Mouse (Mus musculus) CH12.LX (cell line): Measurements from ENCODE around the gene Slc16a12. TPM values are rescaled to one million over a fixed set of nuclear protein-coding genes. Genes with fewer than 3 reads are reported as not detected.
"Not testable (repeated sequence)": the region's sequence is repeated elsewhere in the genome, so short reads cannot be mapped to it uniquely, and the experiment has no call there.

Experiments used
- DNase-seq: peaks from one replicate; pipeline ENCODE4 v3.0.0-alpha.2; 2013; ENCODE audit errors: extremely low read depth
- H3K27ac ChIP-seq: 2 replicates; pipeline ENCODE4 v1.5.1; 2012; ENCODE audit warnings: low read depth, mild to moderate bottlenecking, control low read depth, moderate library complexity; ENCODE audit not compliant: insufficient read depth
- H3K27me3 ChIP-seq: replicated peaks from 2 replicates; pipeline ENCODE3; 2012; ENCODE audit warnings: inconsistent platforms
- H3K36me3 ChIP-seq, 2 experiments: replicated peaks in 1 of 2; 2 replicates each; pipeline versions ENCODE3 to v1.6.1; 2012; ENCODE audit warnings: inconsistent platforms in 1 of 2, low read length in 1 of 2, mild to moderate bottlenecking in 1 of 2, mixed read lengths in 1 of 2, moderate library complexity in 1 of 2; ENCODE audit not compliant: control insufficient read depth in 1 of 2, insufficient read depth in 1 of 2
- H3K4me1 ChIP-seq, 2 experiments: 2 replicates each; pipeline ENCODE4 v1.6.1; 2012; ENCODE audit warnings: inconsistent platforms in 1 of 2, moderate library complexity in 1 of 2; ENCODE audit not compliant: insufficient read depth in 2 of 2, control insufficient read depth in 1 of 2
- H3K4me2 ChIP-seq: 2 replicates; pipeline ENCODE4 v1.6.1; 2012; ENCODE audit warnings: low read depth, mild to moderate bottlenecking, control low read depth; ENCODE audit not compliant: poor library complexity, insufficient read depth, severe bottlenecking
- H3K4me3 ChIP-seq, 3 experiments: fragments of 150-350 bp in 1 of 3; sonication (generic) in 1 of 3; replicated peaks in 1 of 3; 2 replicates each; pipeline versions ENCODE3 to v1.5.1; 2011 to 2012; ENCODE audit warnings: low read depth in 2 of 3, low read length in 2 of 3, mild to moderate bottlenecking in 2 of 3, moderate library complexity in 2 of 3, control low read depth in 1 of 3, improper control_type of control experiment in 1 of 3, inconsistent platforms in 1 of 3, mixed read lengths in 1 of 3; ENCODE audit not compliant: poor library complexity in 1 of 3
- H3K79me2 ChIP-seq: replicated peaks from 2 replicates; pipeline ENCODE4 v1.6.1; 2012; ENCODE audit warnings: mild to moderate bottlenecking, moderate library complexity; ENCODE audit not compliant: control insufficient read depth, poor library complexity, insufficient read depth, severe bottlenecking; ENCODE audit errors: extremely low read depth
- H3K9ac ChIP-seq: 2 replicates; pipeline ENCODE4 v1.6.1; 2012; ENCODE audit warnings: low read depth, mild to moderate bottlenecking, control low read depth, moderate library complexity; ENCODE audit not compliant: insufficient read depth
- H3K9me3 ChIP-seq: replicated peaks from 2 replicates; pipeline ENCODE3; 2012; ENCODE audit warnings: low read length, inconsistent platforms, mixed read lengths
- CHD2 ChIP-seq: IDR thresholded peaks from 2 replicates; pipeline ENCODE4 v1.6.1; 2011; ENCODE audit warnings: low read length, improper control_type of control experiment
- CTCF ChIP-seq, 2 experiments: IDR thresholded peaks in 1 of 2; conservative IDR thresholded peaks in 1 of 2; 2 replicates each; pipeline ENCODE4 v1.5.1; 2011 to 2012; ENCODE audit warnings: low read depth in 2 of 2, low read length in 2 of 2, improper control_type of control experiment in 1 of 2, inconsistent platforms in 1 of 2, mild to moderate bottlenecking in 1 of 2, moderate library complexity in 1 of 2
- E2F4 ChIP-seq: IDR thresholded peaks from 2 replicates; pipeline ENCODE4 v1.6.1; 2011; ENCODE audit warnings: low read depth, low read length, improper control_type of control experiment; ENCODE audit not compliant: insufficient replicate concordance
- EP300 ChIP-seq: IDR thresholded peaks from 2 replicates; pipeline ENCODE4 v1.6.1; 2011; ENCODE audit warnings: low read length, improper control_type of control experiment
- HCFC1 ChIP-seq: IDR thresholded peaks from 2 replicates; pipeline ENCODE4 v1.6.1; 2012; ENCODE audit warnings: low read depth, mild to moderate bottlenecking, inconsistent platforms, low read length, improper control_type of control experiment
- JUND ChIP-seq: conservative IDR thresholded peaks from 2 replicates; pipeline ENCODE4 v1.6.1; 2011; ENCODE audit warnings: low read depth, low read length, improper control_type of control experiment
- MEF2A ChIP-seq: IDR thresholded peaks from 2 replicates; pipeline ENCODE4 v1.6.1; 2014; ENCODE audit warnings: low read depth, mild to moderate bottlenecking, inconsistent platforms, low read length, improper control_type of control experiment, borderline replicate concordance
- MXI1 ChIP-seq: IDR thresholded peaks from 2 replicates; pipeline ENCODE4 v1.6.1; 2011; ENCODE audit warnings: mild to moderate bottlenecking, low read depth, low read length, improper control_type of control experiment
- PAX5 ChIP-seq: IDR thresholded peaks from 2 replicates; pipeline ENCODE4 v1.6.1; 2012; ENCODE audit warnings: low read length, inconsistent platforms, mixed read lengths
- RAD21 ChIP-seq: IDR thresholded peaks from 2 replicates; pipeline ENCODE4 v1.6.1; 2011; ENCODE audit warnings: low read depth, mild to moderate bottlenecking, low read length, improper control_type of control experiment, moderate library complexity
- RCOR1 ChIP-seq: conservative IDR thresholded peaks from 2 replicates; pipeline ENCODE4 v1.6.1; 2012; ENCODE audit warnings: low read depth, mild to moderate bottlenecking, inconsistent platforms, low read length, improper control_type of control experiment
- SIN3A ChIP-seq: IDR thresholded peaks from 2 replicates; pipeline ENCODE4 v1.6.1; 2012; ENCODE audit warnings: low read length, improper control_type of control experiment, inconsistent platforms
- SMC3 ChIP-seq: IDR thresholded peaks from 2 replicates; pipeline ENCODE4 v1.6.1; 2011; ENCODE audit warnings: low read depth, low read length, improper control_type of control experiment
- TBP ChIP-seq: conservative IDR thresholded peaks from 2 replicates; pipeline ENCODE4 v1.6.1; 2011; ENCODE audit warnings: low read depth, low read length, improper control_type of control experiment
- TCF12 ChIP-seq: IDR thresholded peaks from 2 replicates; pipeline ENCODE4 v1.6.1; 2014; ENCODE audit warnings: low read depth, mild to moderate bottlenecking, inconsistent platforms, low read length, improper control_type of control experiment
- UBTF ChIP-seq: IDR thresholded peaks from 2 replicates; pipeline ENCODE4 v1.6.1; 2012; ENCODE audit warnings: low read depth, mild to moderate bottlenecking, inconsistent platforms, low read length, improper control_type of control experiment, moderate library complexity
- USF1 ChIP-seq: IDR thresholded peaks from 2 replicates; pipeline ENCODE4 v1.6.1; 2014; ENCODE audit warnings: low read depth, mild to moderate bottlenecking, inconsistent platforms, low read length, improper control_type of control experiment
- ZKSCAN1 ChIP-seq: IDR thresholded peaks from 2 replicates; pipeline ENCODE4 v1.6.1; 2012; ENCODE audit warnings: low read depth, inconsistent platforms, low read length, improper control_type of control experiment, borderline replicate concordance
- ZMIZ1 ChIP-seq: IDR thresholded peaks from 2 replicates; pipeline ENCODE4 v1.6.1; 2012; ENCODE audit warnings: low read depth, mild to moderate bottlenecking, inconsistent platforms, low read length, improper control_type of control experiment
- dilution Hi-C: fragments of 300-500 bp; cut with MboI; formaldehyde crosslinking; loops from 2 replicates; pipeline ENCODE4 v1.14.3; 2020; ENCODE audit warnings: low sequenced_read_pairs; ENCODE audit not compliant: extremely low pct_unique_long_range_greater_than_20kb, extremely low pct_ligation_motif_present
- in situ Hi-C: fragments of 300-500 bp; cut with MboI; formaldehyde crosslinking; loops from 3 replicates; pipeline ENCODE4 v1.14.3; 2019; ENCODE audit warnings: low sequenced_read_pairs, low pct_ligation_motif_present, low pct_unique_long_range_greater_than_20kb, mixed read lengths
- polyA plus RNA-seq: library from polyadenylated mRNA; unstranded; fragments of >175 nt; gene quantifications from 2 replicates; pipeline ENCODE4 v1.2.1, GENCODE M21; 2012; ENCODE audit warnings: low read depth; ENCODE audit not compliant: insufficient read length
- total RNA-seq, 2 experiments: library from RNA; depleted of rRNA; stranded (reverse); fragments of 300-350 nt in 1 of 2; fragments of >200 nt in 1 of 2; gene quantifications; 2 replicates each; pipeline ENCODE4 v1.2.3; 2012 to 2014

Gene Slc16a12
- total and polyA plus RNA-seq, 3 experiments = 0.08 TPM; not detected in 1

DNA sequence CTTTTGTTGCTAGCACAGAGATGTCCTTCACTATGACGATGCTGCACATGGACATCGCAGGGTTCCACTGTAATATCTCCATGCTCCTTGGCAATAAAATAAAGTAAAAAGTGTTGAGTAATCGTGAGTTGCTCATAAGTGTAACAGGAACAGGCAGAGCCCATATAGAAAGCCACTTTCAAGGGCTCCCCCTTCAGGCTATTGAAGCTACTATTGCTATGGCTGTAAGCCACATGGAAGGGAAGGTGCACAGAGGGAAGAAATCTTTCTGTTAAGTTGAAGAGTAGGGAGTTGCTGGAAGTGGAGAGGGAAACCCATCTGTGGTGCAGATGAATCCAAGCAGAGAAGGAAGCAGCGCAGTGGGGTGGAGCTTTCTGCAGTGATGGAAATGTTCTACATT, 4.1 kb upstream of the Slc16a12 start:
- no peak overlapping the region for H3K27ac ChIP-seq
- in situ Hi-C loops = loop anchor here (10.0 kb wide), 1 partner anchor 66 kb away; no protein-coding TSS in a partner anchor
- H3K4me2 ChIP-seq = no peak overlapping the region
- no peaks in the 10 kb centered on the region for H3K79me2 ChIP-seq
- no peak for TF ChIP-seq RCOR1
- TF ChIP-seq CTCF (conservative IDR thresholded peaks at IDR 0.05 in 1 of 2, IDR thresholded peaks at IDR 0.05 in 1 of 2; ENCODE audit: low read depth in 2 of 2, low read length in 2 of 2) = peak in 1 of 2 experiments; percentile 49; a peak in 2 of 4 replicates
- TF ChIP-seq JUND = no peak
- TF ChIP-seq TBP = no peak
- no peak for TF ChIP-seq MXI1
- TF ChIP-seq SIN3A = no peak
- no peak for TF ChIP-seq EP300
- peak; percentile 12 for TF ChIP-seq RAD21
- no peak for TF ChIP-seq ZKSCAN1
- no peak for TF ChIP-seq MEF2A
- no peak for TF ChIP-seq UBTF
- TF ChIP-seq SMC3 = peak; percentile 32
- no peak for TF ChIP-seq TCF12
- no peak for TF ChIP-seq CHD2
- no peaks in the 10 kb centered on the region for H3K27me3 ChIP-seq
- H3K36me3 ChIP-seq = no peaks in the 10 kb centered on the region
- no peak overlapping the region for H3K9ac ChIP-seq
- H3K4me1 ChIP-seq = no peaks in the 10 kb centered on the region
- dilution Hi-C loops = no loop called here
- no peak for DNase-seq
- no peaks in the 10 kb centered on the region for H3K9me3 ChIP-seq
- H3K4me3 ChIP-seq = no peak overlapping the region

DNA sequence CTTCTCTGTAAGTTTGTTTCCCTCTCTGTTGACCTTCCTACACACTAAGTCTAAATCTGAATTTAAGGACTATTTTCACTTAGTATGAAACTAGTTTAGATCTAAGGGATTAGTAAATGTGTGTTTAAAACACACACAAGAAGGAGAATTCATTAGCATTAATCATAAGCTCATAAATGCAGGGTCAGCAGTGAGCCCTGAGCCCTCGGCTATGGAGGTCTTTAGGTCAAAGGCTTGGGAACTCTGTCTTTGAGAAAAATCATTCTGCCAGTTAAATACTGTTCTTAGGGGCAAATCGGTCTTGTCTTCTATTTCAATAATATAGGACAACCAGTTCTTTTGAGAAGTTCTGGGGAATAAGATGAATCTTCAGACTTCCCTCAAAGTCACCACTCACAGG, 1.9 kb upstream of the Slc16a12 start:
- no peaks in the 10 kb centered on the region for H3K79me2 ChIP-seq
- H3K4me1 ChIP-seq = no peaks in the 10 kb centered on the region
- in situ Hi-C loops = no loop called here
- no peak overlapping the region for H3K4me2 ChIP-seq
- no peak for DNase-seq
- H3K27me3 ChIP-seq = no peaks in the 10 kb centered on the region
- dilution Hi-C loops = no loop called here
- H3K9ac ChIP-seq = no peak overlapping the region
- no peaks in the 10 kb centered on the region for H3K36me3 ChIP-seq
- TF ChIP-seq UBTF = no peak
- TF ChIP-seq ZMIZ1 = no peak
- TF ChIP-seq HCFC1 = no peak
- no peak for TF ChIP-seq E2F4
- TF ChIP-seq USF1 = no peak
- no peak for TF ChIP-seq PAX5
- TF ChIP-seq, all 38 proteins: peak for 0
- Histone ChIP-seq H3K4me3 (no peak overlapping the region), H3K27ac (no peak overlapping the region), H3K9me3 (no peaks in the 10 kb centered on the region)

DNA sequence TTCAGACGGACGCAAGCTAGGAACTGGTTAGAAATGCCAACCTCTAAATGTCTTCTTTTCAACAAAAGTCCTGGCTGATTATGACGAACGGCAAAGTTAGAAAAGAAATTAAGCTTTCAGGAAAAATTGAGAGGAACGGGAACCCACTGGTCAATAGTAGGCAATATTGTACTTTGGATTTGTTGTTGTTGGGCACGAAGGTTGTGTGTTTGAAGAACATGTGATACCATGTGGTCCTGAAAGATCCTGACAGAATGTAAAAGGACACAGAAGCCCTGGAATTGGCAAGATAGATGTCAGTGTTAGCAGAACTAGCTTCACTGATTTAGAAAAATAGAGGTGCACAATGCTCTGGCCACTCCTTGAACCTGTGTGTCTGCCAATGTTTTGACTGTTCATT, 880 bp upstream of the Slc16a12 start:
- in situ Hi-C loops, H3K27ac ChIP-seq, H3K4me1 ChIP-seq, H3K4me3 ChIP-seq, H3K9ac ChIP-seq, H3K79me2 ChIP-seq, DNase-seq, H3K9me3 ChIP-seq, H3K27me3 ChIP-seq, dilution Hi-C loops, H3K36me3 ChIP-seq, H3K4me2 ChIP-seq: not testable (repeated sequence)
